Mouse (Mus musculus) ZHBTc4 (cell line): ENCODE measurements at regions not wholly inside any gene's neighbourhood (a gene's known extent, or its start where the extent isn't known, plus 50 kb on each side); places are given as distances from the start of the nearest gene placed in this dataset.
"Not testable (repeated sequence)": the region's sequence is repeated elsewhere in the genome, so short reads cannot be mapped to it uniquely, and the experiment has no call there.

Experiments used
- DNase-seq: peaks from one replicate; pipeline ENCODE4 v3.0.0-alpha.2; 2011; ENCODE audit warnings: low read depth, low spot score

DNA sequence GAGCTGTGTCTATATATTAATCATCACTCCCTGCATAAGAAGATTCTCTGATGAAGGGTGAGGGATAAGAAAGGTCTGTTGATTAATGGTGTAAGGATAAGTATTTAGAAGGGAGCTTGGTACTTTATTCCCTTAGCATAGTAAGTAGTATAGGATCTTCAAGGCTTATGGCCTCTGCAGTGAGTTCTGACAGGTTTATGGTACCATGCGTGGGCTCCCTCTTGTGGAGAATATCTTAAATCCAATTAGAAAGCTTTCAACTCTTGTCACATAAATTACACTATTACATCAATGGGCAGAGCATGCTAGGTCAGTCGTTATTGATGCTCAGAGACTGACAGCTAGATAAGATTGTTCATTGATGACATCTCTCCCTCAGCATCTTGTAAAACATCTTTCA lies 112.7 kb upstream of the Grin3a start:
- DNase-seq = peak; percentile 31

GRCm38 (mm10) chr4:49956855-49957254 lies 111.3 kb upstream of the Grin3a start:
- no peak for DNase-seq

DNA sequence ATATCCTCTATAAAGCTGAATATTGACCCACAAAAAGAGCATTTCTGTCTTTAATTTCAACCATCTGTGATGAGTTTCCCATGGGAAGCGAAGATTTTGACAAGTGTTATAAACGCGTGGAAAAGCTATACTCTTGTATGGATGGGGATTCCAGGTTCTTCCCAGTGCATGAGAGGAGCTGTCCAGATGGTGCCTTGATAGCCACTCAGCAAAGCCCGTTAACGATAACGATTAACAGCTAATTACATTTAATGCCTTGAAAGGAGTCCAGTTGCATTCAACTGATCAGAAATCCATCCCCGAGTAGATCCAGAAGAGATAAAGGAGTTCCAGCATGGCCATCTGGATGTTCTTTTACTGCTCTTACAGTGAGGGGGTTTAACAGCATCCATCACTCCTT lies 100.8 kb upstream of the Grin3a start:
- DNase-seq = no peak

DNA sequence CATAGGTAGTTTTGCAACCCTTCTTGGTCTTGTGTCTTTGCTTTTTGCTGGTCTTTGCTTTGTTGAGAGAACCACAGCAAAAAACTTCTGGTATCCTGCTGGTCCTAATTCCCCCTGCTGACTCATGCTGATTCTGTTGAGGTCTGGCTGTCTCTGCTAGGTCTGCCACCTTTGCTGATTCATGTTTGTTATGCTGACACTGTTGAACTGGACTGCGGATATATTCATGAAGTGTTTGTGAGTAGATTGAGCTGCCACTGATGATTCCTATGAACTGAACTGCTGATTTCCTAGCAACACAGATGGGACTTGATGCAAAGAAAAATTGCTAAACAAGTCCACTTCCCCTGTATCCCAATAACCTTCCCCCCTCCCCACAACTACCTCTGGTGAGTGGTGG lies 91.9 kb upstream of the Grin3a start:
- no peak for DNase-seq

GRCm38 (mm10) chr4:49929636-49930035 lies 84.1 kb upstream of the Grin3a start:
- not testable (repeated sequence) for DNase-seq

- no peak for DNase-seq
Measured at GRCm38 (mm10) chr4:49927045-49927444, 81.5 kb upstream of the Grin3a start.

- DNase-seq = no peak
Measured at GRCm38 (mm10) chr4:49914221-49914620, 68.7 kb upstream of the Grin3a start.

- DNase-seq = no peak
Measured at GRCm38 (mm10) chr4:49913636-49914035, 68.1 kb upstream of the Grin3a start.
